Mouse (Mus musculus) testis, adult 2 months (tissue): ENCODE results near the gene Arhgef2.

ENCODE experiments used
- CTCF ChIP-seq: fragments of 200-500 bp; IDR thresholded peaks from 2 replicates; pipeline ENCODE4 v1.5.1; 2012; ENCODE audit warnings: low read depth, mild to moderate bottlenecking, inconsistent platforms, low read length, moderate library complexity; ENCODE audit not compliant: control insufficient read depth, insufficient read depth, insufficient replicate concordance
- POLR2A ChIP-seq: fragments of 200-500 bp; IDR thresholded peaks from 2 replicates; pipeline ENCODE4 v1.6.1; 2012; ENCODE audit warnings: low read depth, mild to moderate bottlenecking, inconsistent platforms, low read length, moderate library complexity; ENCODE audit not compliant: control insufficient read depth

DNA sequence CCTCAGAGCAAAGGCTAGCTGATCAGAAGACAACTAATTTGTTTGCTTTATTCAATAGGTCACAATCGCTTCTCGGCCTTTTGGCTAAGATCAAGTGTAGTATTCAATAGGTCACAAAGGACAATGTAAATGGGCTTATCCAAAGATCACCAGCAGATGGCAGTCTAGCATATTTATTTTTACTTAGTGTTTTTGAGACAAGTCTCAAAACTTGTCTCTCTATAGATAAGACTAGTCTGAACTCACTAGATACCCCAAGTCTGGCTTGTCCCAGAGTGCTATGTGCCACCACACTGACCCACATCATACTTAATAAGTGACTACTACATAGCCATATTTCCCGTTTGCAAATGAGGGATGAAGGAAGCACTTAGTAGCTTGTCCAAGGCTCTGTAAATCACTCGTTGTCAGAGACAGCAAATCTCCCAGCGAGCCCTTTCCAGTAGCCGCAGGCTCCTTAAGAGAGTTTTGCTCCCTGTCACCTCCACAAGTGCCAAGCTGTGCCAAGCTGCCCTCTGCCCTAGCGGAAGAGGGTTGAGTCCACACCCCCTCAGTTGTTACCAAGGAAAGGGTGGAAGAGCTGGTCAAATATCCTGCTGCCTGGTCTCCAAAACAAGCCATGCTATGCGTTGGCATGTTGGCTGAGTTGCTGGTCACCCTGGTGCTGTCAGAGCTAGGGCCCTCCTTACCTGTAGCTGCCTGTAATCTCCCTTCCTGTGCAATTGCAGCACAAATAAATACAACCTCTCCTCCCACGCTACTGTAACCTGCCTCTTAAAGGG lies 13.6 kb upstream of the Arhgef2 start:
- TF ChIP-seq CTCF (no peak), POLR2A (no peak)
